8 mouse cellular contexts compared by ENCODE assay signal in the genomic region with DNA sequence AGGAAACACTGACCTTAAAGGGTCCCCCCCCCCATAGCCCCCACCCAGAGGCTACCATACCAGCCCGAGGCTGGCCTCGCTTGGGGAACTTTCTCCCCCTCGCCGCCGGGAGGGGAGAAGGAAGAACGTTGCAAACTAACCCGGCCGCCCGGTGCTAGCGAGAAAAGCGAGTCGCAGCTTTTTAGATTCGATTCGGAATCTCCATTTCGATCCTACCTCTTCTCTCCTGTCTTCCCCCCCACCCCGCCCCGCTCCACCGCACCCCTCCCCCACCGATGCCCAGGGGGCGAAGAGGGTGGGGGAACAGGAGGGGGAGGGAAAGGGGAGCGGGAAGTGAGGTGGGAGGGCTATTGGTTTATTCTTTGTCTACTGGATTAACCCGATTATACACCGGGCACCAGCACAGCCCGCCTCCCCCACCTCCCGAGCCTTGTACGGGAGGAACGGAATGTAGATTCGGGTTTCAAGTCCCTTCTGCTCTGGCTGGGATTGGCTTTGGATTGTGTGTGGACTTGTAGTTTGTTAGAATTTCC. TPM values are rescaled to one million over a fixed set of nuclear protein-coding genes. Genes with fewer than 3 reads are reported as not detected.
DNase-seq lines count a peak whose midpoint lies in the region; ATAC-seq and TF ChIP-seq lines count a peak whose summit lies in the region.

No protein-coding gene starts in this region.

- under 1% methylated on average over 28 of the region's 28 CpGs for WGBS in embryonic facial prominence, embryonic 15.5 days
- WGBS in heart, embryonic 11.5 days (ENCODE audit: insufficient replicate concordance) = 0% methylated on average over 23 of the region's 28 CpGs
- under 1% methylated on average over 24 of the region's 28 CpGs for WGBS in kidney, embryonic 15.5 days
- 0% methylated on average over 25 of the region's 28 CpGs for WGBS in limb, embryonic 15.5 days

- H3K9me3 ChIP-seq in embryonic facial prominence, embryonic 15.5 days (replicated peaks) = no peaks in the 10 kb centered on the region
- H3K9me3 ChIP-seq in heart, embryonic 11.5 days (replicated peaks; ENCODE audit: control insufficient read depth, low read length) = no peaks in the 10 kb centered on the region
- H3K9me3 ChIP-seq in kidney, embryonic 15.5 days (replicated peaks) = no peaks in the 10 kb centered on the region
- no peaks in the 10 kb centered on the region for H3K9me3 ChIP-seq in limb, embryonic 15.5 days

- ATAC-seq in embryonic facial prominence, embryonic 15.5 days (ENCODE audit: insufficient number of reproducible peaks, low FRiP score, low TSS enrichment, low read depth) = peak; percentile 55
- peak; percentile 58 for ATAC-seq in heart, embryonic 11.5 days (replicated peaks; ENCODE audit: insufficient number of reproducible peaks, low FRiP score, low TSS enrichment)
- ATAC-seq in kidney, embryonic 15.5 days (replicated peaks; ENCODE audit: low FRiP score) = peak; percentile 46
- peak; percentile 32 for ATAC-seq in limb, embryonic 15.5 days (ENCODE audit: insufficient number of reproducible peaks, low FRiP score, low TSS enrichment, low read depth)

- H3K27me3 ChIP-seq in embryonic facial prominence, embryonic 15.5 days = no peaks in the 10 kb centered on the region
- no peaks in the 10 kb centered on the region for H3K27me3 ChIP-seq in heart, embryonic 11.5 days (ENCODE audit: control insufficient read depth, insufficient read depth, low read length)
- H3K27me3 ChIP-seq in kidney, embryonic 15.5 days = no peaks in the 10 kb centered on the region
- no peaks in the 10 kb centered on the region for H3K27me3 ChIP-seq in limb, embryonic 15.5 days
- no peaks in the 10 kb centered on the region for H3K27me3 ChIP-seq in myocyte (ENCODE audit: control insufficient read depth, insufficient read depth, insufficient read length)

- H3K4me1 ChIP-seq in embryonic facial prominence, embryonic 15.5 days = peaks cover 16% of the 10 kb centered on the region
- peaks cover 13% of the 10 kb centered on the region for H3K4me1 ChIP-seq in heart, embryonic 11.5 days (ENCODE audit: control insufficient read depth, insufficient read depth, low read length)
- peaks cover 22% of the 10 kb centered on the region for H3K4me1 ChIP-seq in kidney, embryonic 15.5 days
- peaks cover 18% of the 10 kb centered on the region for H3K4me1 ChIP-seq in limb, embryonic 15.5 days

- peak overlapping the region; percentile 92 for H3ac ChIP-seq in myocyte (ENCODE audit: control insufficient read depth, insufficient read length)

- H3K4me2 ChIP-seq in embryonic facial prominence, embryonic 15.5 days (replicated peaks) = peak overlapping the region; percentile 95
- H3K4me2 ChIP-seq in heart, embryonic 11.5 days = peak overlapping the region; percentile 94
- peak overlapping the region; percentile 91 for H3K4me2 ChIP-seq in kidney, embryonic 15.5 days
- peak overlapping the region; percentile 94 for H3K4me2 ChIP-seq in limb, embryonic 15.5 days
- peak overlapping the region; percentile 93 for H3K4me2 ChIP-seq in myocyte (ENCODE audit: low read depth)

- peak overlapping the region; percentile 100 for H3K27ac ChIP-seq in embryonic facial prominence, embryonic 15.5 days (replicated peaks)
- H3K27ac ChIP-seq in heart, embryonic 11.5 days (ENCODE audit: low read depth, low read length) = peak overlapping the region; percentile 100
- peak overlapping the region; percentile 99 for H3K27ac ChIP-seq in kidney, embryonic 15.5 days
- peak overlapping the region; percentile 100 for H3K27ac ChIP-seq in limb, embryonic 15.5 days

- H3K36me3 ChIP-seq in embryonic facial prominence, embryonic 15.5 days = no peaks in the 10 kb centered on the region
- 0 out of 2 replicates have a peak, but pooled peaks cover 3% of the 10 kb centered on the region for H3K36me3 ChIP-seq in heart, embryonic 11.5 days (ENCODE audit: control insufficient read depth, insufficient read depth, low read length)
- peaks cover 7% of the 10 kb centered on the region for H3K36me3 ChIP-seq in kidney, embryonic 15.5 days
- no peaks in the 10 kb centered on the region for H3K36me3 ChIP-seq in limb, embryonic 15.5 days
- H3K36me3 ChIP-seq in myocyte (ENCODE audit: control insufficient read depth, insufficient read depth) = no peaks in the 10 kb centered on the region

- H3K9ac ChIP-seq in embryonic facial prominence, embryonic 15.5 days = peak overlapping the region; percentile 54
- H3K9ac ChIP-seq in heart, embryonic 11.5 days (ENCODE audit: low read depth, low read length) = peak overlapping the region; percentile 88
- peak overlapping the region; percentile 66 for H3K9ac ChIP-seq in kidney, embryonic 15.5 days
- H3K9ac ChIP-seq in limb, embryonic 15.5 days = peak overlapping the region; percentile 51

- TF ChIP-seq POLR2A in myocyte (IDR thresholded peaks at IDR 0.05; ENCODE audit: insufficient read length, low read depth) = no peak

- DNase-seq in 416B (ENCODE audit: low read depth) = peak; percentile 89
- DNase-seq in adrenal gland, postnatal 25 days = peak; percentile 68
- peak; percentile 35 for DNase-seq in thymus, postnatal 14 days

- H3K79me2 ChIP-seq in myocyte (ENCODE audit: control insufficient read depth, insufficient read depth) = peaks cover 41% of the 10 kb centered on the region

- peak overlapping the region; percentile 80 for H3K4me3 ChIP-seq in embryonic facial prominence, embryonic 15.5 days (replicated peaks)
- peak overlapping the region; percentile 91 for H3K4me3 ChIP-seq in heart, embryonic 11.5 days (ENCODE audit: low read depth, low read length)
- peak overlapping the region; percentile 90 for H3K4me3 ChIP-seq in kidney, embryonic 15.5 days (replicated peaks)
- peak overlapping the region; percentile 80 for H3K4me3 ChIP-seq in limb, embryonic 15.5 days
- H3K4me3 ChIP-seq in myocyte = peak overlapping the region; percentile 97

TF ChIP-seq in myocyte, 11 proteins besides CTCF, POLR2A, EP300 and RAD21:
- no peak for TF ChIP-seq SRF (IDR thresholded peaks at IDR 0.05; ENCODE audit: control insufficient read depth, insufficient read length, low read depth)
- TF ChIP-seq POLR2AphosphoS2 (IDR thresholded peaks at IDR 0.05; ENCODE audit: insufficient read length, low read depth) = no peak
- TF ChIP-seq MYOD1 (IDR thresholded peaks at IDR 0.05; ENCODE audit: control insufficient read depth in 1 of 3, insufficient read length in 2 of 3, low read depth in 2 of 3) = no peak
- no peak for TF ChIP-seq E2F4 (IDR thresholded peaks at IDR 0.05; ENCODE audit: insufficient read depth)
- no peak for TF ChIP-seq MYOG (IDR thresholded peaks at IDR 0.05; ENCODE audit: control insufficient read depth in 1 of 3, insufficient read depth in 1 of 3, insufficient read length in 2 of 3, low read depth in 2 of 3)
- TF ChIP-seq TCF12 (IDR thresholded peaks at IDR 0.05; ENCODE audit: insufficient read depth, poor library complexity, severe bottlenecking) = no peak
- no peak for TF ChIP-seq TCF3 (IDR thresholded peaks at IDR 0.05; ENCODE audit: insufficient read length, low read depth)
- TF ChIP-seq USF1 (IDR thresholded peaks at IDR 0.05; ENCODE audit: low read depth) = no peak
- TF ChIP-seq CEBPB (IDR thresholded peaks at IDR 0.05; ENCODE audit: insufficient read depth, poor library complexity, severe bottlenecking) = no peak
- no peak for TF ChIP-seq MAX (IDR thresholded peaks at IDR 0.05; ENCODE audit: low read depth)
- TF ChIP-seq REST (IDR thresholded peaks at IDR 0.05; ENCODE audit: insufficient read depth, insufficient read length) = no peak

RNA-seq across cellular contexts. Expression of a gene that starts 1.0 kb away (rescaled TPM):
- 33.7 and 43.4 TPM in 2 replicates for total RNA-seq in adrenal gland, postnatal 25 days (2021)
- polyA plus RNA-seq in embryonic facial prominence, embryonic 15.5 days (2015; fragmentation: Nextera tagmentation; extraction: Ambion mirVana) = 53.2 and 53.7 TPM in 2 replicates
- polyA plus RNA-seq in heart, embryonic 11.5 days (2014; fragmentation: Nextera tagmentation; extraction: Ambion mirVana) = 58.3 and 62.9 TPM in 2 replicates
- 56.2 and 61.9 TPM in 2 replicates for polyA plus RNA-seq in kidney, embryonic 15.5 days (2015; fragmentation: Nextera tagmentation; extraction: Ambion mirVana)
- polyA plus RNA-seq in limb, embryonic 15.5 days (2015; fragmentation: Nextera tagmentation; extraction: Ambion mirVana) = 63.8 and 72.0 TPM in 2 replicates
- polyA plus RNA-seq in myocyte (2012; fragmentation: generic; extraction: Trizol) = 32.0 TPM

Comparison
In these comparisons a context has a peak if more than half of its experiments do, and no peak if none do; other contexts are left out.
1. Peak in every context shown above with its lines: DNase-seq, ATAC-seq, H3K4me3 ChIP-seq and H3K27ac ChIP-seq.
2. DNase-seq: peak in every context shown above with its lines; median percentile 89 in 416B; 68 in adrenal gland, postnatal 25 days; 35 in thymus, postnatal 14 days.